37 mouse cellular contexts compared by ENCODE assay signal in the genomic region with DNA sequence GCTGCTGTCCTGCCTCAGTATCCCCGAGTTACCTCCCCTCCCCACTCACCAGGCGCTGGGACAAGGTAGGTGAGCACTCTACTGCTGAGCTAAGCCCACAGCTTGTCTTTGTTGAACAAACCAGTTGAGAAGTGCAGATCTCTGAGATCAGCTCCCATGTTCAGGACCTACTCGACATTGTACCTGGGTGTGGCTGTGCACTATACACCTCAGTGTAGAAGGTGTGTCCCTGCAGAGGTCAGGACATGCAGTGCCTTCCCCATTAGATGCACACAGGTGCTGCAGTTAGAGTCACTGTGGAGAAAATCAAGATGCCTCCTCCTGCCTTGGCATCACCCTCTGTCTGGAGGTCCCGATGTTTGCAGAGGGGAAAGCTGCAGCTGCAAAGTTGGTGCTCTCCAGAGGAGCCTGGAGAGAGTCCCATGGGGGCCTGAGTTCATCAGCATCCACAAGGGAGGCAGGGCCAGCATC. TPM values are rescaled to one million over a fixed set of nuclear protein-coding genes. Genes with fewer than 3 reads are reported as not detected.
"Had no signal": no experiment of that assay in that cellular context is flagged by ENCODE, and none has a peak within 500 bp of the region (broad histone marks: within the 10 kb centered on the region; RNA-seq: fewer than 3 reads in every experiment).

Olfr317 (minus strand) TSS at position 421 of the 471 bp plus-strand sequence.

- H3K27me3 ChIP-seq: limb, embryonic 12.5 days; limb, embryonic 13.5 days; limb, embryonic 15.5 days; liver, embryonic 12.5 days; liver, embryonic 13.5 days; liver, embryonic 15.5 days; lung, embryonic 15.5 days; midbrain, embryonic 12.5 days; midbrain, embryonic 13.5 days; midbrain, embryonic 15.5 days; neural tube, embryonic 12.5 days had no signal

- H3K4me3 ChIP-seq: limb, embryonic 10.5 days; limb, embryonic 12.5 days; limb, embryonic 13.5 days; limb, embryonic 15.5 days; liver, embryonic 12.5 days; liver, embryonic 13.5 days; liver, embryonic 15.5 days; lung, embryonic 15.5 days; megakaryocyte, embryonic 14.5 days; midbrain, embryonic 10.5 days; midbrain, embryonic 12.5 days; midbrain, embryonic 13.5 days; midbrain, embryonic 15.5 days; myocyte; neural tube, embryonic 12.5 days had no signal

- H3K27ac ChIP-seq: limb, embryonic 10.5 days; limb, embryonic 12.5 days; limb, embryonic 13.5 days; limb, embryonic 15.5 days; liver, embryonic 12.5 days; liver, embryonic 13.5 days; liver, embryonic 14.5 days; liver, embryonic 15.5 days; lung, embryonic 15.5 days; macrophage; midbrain, embryonic 10.5 days; midbrain, embryonic 12.5 days; midbrain, embryonic 13.5 days; midbrain, embryonic 15.5 days; neural tube, embryonic 12.5 days had no signal

- H3K4me1 ChIP-seq: limb, embryonic 10.5 days; limb, embryonic 12.5 days; limb, embryonic 13.5 days; limb, embryonic 15.5 days; liver, embryonic 12.5 days; liver, embryonic 13.5 days; liver, embryonic 15.5 days; lung, embryonic 15.5 days; megakaryocyte, embryonic 14.5 days; midbrain, embryonic 12.5 days; midbrain, embryonic 13.5 days; midbrain, embryonic 15.5 days; neural tube, embryonic 12.5 days had no signal

- ATAC-seq: liver, embryonic 12.5 days; liver, postnatal 0 days; lung, postnatal 0 days; midbrain, embryonic 13.5 days; midbrain, embryonic 15.5 days; midbrain, embryonic 16.5 days had no signal

- H3K9me3 ChIP-seq: limb, embryonic 10.5 days; limb, embryonic 12.5 days; limb, embryonic 13.5 days; limb, embryonic 15.5 days; liver, embryonic 12.5 days; liver, embryonic 13.5 days; liver, embryonic 15.5 days; lung, embryonic 15.5 days; megakaryocyte, embryonic 14.5 days; midbrain, embryonic 10.5 days; midbrain, embryonic 12.5 days; midbrain, embryonic 13.5 days; midbrain, embryonic 15.5 days; neural tube, embryonic 12.5 days had no signal

- DNase-seq: left cerebral cortex, postnatal 4 days; liver; liver, embryonic 13.5 days; liver, postnatal 0 days; lung, adult 18-20 months; lung, adult 2 months; lung, embryonic 14.5 days; lung, postnatal 10 days; lung, postnatal 14 days; lung, postnatal 36 days; lung, postnatal 4 days; midbrain, embryonic 14.5 days had no signal

- H3K4me2 ChIP-seq: limb, embryonic 12.5 days; limb, embryonic 13.5 days; limb, embryonic 15.5 days; liver, embryonic 11.5 days; liver, embryonic 12.5 days; liver, embryonic 13.5 days; liver, embryonic 15.5 days; lung, embryonic 14.5 days; lung, embryonic 15.5 days; midbrain, embryonic 11.5 days; midbrain, embryonic 12.5 days; midbrain, embryonic 13.5 days; midbrain, embryonic 15.5 days; neural tube, embryonic 12.5 days had no signal

- H3K36me3 ChIP-seq: limb, embryonic 10.5 days; limb, embryonic 12.5 days; limb, embryonic 13.5 days; limb, embryonic 15.5 days; liver, embryonic 12.5 days; liver, embryonic 13.5 days; liver, embryonic 15.5 days; lung, embryonic 15.5 days; midbrain, embryonic 10.5 days; midbrain, embryonic 12.5 days; midbrain, embryonic 13.5 days; midbrain, embryonic 15.5 days; neural tube, embryonic 12.5 days had no signal

- H3K9ac ChIP-seq: limb, embryonic 12.5 days; limb, embryonic 13.5 days; limb, embryonic 15.5 days; liver, embryonic 12.5 days; liver, embryonic 13.5 days; liver, embryonic 14.5 days; liver, embryonic 15.5 days; liver, postnatal 0 days; lung, embryonic 14.5 days; lung, embryonic 15.5 days; midbrain, embryonic 12.5 days; midbrain, embryonic 13.5 days; midbrain, embryonic 15.5 days; neural tube, embryonic 12.5 days had no signal

RNA-seq across cellular contexts. Expression of gene Olfr317, which starts in this region (rescaled TPM):
- polyA plus RNA-seq: limb, embryonic 10.5 days; limb, embryonic 12.5 days; limb, embryonic 13.5 days; limb, embryonic 14.5 days; limb, embryonic 15.5 days; liver, adult 2 months; liver, embryonic 11.5 days; liver, embryonic 12.5 days; liver, embryonic 13.5 days; liver, embryonic 14.5 days; liver, embryonic 15.5 days; liver, embryonic 16.5 days; liver, postnatal 0 days; lung, adult 2 months; lung, embryonic 14.5 days; lung, embryonic 15.5 days; lung, embryonic 16.5 days; lung, postnatal 0 days; macrophage; midbrain, embryonic 10.5 days; midbrain, embryonic 12.5 days; myocyte; neural tube, embryonic 11.5 days had no signal
